Mouse (Mus musculus) ovary, postnatal 10 days (tissue): ENCODE results near the gene Sugp2.

Experiments
- DNase-seq: peaks from one replicate; pipeline ENCODE4 v3.0.0; 2022; ENCODE audit warnings: low spot score

The Sugp2 gene

DNA sequence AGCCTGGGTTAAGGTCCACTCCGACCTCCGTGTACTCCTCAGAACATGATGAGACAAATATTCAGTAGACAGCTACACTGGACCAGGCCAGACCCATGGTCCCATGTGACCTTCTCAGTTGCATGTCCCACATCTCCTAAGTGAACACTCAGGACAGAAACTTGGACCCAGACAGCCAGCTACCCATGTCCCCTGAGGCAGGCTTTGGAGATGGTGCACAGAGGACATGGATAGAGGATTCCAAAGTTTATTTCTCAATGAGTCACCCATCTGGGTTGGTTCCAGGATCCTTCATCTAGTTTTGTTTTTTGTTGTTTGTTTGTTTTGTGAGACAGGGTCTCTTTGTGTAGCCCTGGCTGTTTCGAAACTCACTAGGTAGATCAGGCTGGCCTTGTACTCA is 13.1 kb upstream of the Sugp2 start:
- no peak for DNase-seq

- no peak for DNase-seq
Observed at GRCm38 (mm10) chr8:70222041-70222440, 12.0 kb upstream of the Sugp2 start.

GRCm38 (mm10) chr8:70223341-70223740 is 10.7 kb upstream of the Sugp2 start:
- DNase-seq = peak; percentile 36

DNA sequence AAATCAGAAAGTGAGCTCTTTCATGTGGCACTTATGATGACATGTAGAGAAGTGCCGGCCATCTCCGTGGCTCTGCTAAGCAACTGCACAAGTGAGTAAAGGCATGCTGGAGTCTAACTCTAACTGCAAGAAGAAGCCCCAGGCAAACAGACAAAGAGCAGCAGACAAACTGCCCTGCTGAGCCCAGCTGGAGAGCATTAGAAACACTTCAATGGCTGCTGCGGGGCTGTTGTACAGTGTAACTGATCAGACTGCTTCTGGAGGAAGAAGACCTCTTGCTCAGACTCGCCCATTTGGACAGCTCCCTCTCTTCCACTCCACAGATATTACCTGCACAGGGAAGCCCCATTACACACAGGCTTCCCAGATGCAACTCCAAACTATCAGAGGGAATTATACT is 6.0 kb upstream of the Sugp2 start:
- no peak for DNase-seq

DNA sequence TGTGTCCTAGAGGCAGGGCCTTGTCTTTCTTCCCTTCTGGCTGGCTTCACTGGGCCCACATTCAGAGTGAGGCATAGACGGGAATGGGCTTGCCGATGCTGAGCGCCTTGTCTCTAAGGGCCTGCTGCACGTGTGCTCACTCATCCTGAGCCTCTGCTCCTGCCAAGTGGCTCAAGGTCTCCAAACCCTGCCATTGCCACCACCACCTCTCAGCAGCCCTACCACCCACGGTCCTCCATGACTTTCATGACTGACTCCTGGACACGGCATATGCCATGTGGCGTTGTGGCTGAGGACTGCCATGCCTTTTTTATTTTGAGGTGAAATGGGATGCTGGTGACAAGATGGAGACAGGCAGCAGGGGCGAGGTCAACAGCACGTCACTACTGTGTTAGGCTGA is 3.2 kb upstream of the Sugp2 start:
- DNase-seq = no peak

DNA sequence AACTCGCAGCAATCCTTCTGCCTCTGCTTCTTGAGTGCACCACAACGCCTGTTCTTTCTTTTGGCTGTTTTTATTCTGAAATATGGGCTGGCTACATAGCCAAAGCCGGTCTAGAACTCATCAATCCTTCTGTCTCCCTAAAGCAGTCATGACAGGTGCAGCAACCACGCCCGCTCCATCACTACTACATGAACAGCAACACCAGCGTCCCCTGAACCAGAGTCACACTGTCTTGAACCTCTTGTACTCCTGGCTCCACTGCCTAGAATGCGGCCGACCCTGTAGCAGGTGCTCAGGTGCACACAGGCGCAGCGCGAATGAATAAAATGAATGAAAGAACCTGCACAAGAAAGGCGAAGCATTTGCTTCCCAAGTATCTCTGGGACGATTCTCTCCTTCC is 420 bp upstream of the Sugp2 start:
- DNase-seq = no peak

DNA sequence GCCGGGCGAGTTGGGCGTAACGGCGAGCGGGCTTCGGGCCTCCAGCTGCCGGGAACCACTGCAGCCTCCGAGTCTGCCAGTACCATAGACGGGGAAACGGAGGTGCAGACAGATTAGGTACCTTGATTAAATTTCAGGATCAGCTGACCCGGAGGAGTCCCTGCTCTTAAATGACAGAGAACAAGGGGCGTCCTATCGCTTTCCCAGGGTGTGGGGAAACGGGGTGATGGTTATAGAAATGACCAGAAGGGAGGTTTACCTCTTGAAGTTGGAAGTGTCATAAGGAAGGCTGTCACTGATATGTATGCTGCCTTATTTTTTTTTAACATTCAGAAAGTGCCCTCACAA is 729 bp downstream of the Sugp2 start:
- no peak for DNase-seq

GRCm38 (mm10) chr8:70237842-70238241 is 3.8 kb downstream of the Sugp2 start:
- no peak for DNase-seq

DNA sequence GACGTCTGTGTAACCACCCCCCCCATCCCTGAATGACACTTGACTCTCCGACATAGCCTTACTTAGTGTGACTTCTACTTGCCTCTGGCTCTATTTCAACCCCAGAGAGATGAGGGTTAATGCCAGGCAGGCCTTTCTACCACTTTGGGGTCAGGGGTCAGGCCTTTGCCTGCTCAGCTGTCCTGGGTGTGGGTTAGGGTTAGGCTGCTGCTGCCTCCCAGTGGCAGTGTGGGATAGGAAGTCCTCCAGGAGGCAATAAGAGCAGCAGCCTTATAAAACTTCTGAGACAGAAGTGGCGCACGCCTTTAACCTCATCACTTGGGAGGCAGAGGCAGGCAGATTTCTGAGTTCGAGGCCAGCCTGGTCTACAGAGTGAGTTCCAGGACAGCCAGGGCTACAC is 6.6 kb downstream of the Sugp2 start:
- DNase-seq = no peak

DNA sequence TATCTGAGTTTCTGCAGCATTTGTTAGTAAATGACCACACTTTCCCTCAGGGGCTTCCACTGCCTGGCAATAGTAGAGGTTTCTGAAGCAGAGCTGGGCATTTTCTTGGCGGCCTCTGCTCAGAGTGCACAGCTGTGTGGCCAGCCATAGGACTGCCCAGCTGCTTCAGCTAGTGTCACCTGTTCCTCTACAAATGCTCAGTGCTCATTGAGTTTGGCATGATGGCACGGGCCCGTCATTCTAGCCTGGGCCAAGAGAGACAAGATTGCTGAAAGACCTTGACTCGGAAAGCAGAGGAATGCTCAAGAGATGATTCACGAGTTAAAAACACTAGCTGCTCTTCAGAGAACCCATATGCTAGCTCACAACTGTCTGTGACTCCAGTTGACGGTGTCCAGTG is 12.6 kb downstream of the Sugp2 start:
- no peak for DNase-seq

DNA sequence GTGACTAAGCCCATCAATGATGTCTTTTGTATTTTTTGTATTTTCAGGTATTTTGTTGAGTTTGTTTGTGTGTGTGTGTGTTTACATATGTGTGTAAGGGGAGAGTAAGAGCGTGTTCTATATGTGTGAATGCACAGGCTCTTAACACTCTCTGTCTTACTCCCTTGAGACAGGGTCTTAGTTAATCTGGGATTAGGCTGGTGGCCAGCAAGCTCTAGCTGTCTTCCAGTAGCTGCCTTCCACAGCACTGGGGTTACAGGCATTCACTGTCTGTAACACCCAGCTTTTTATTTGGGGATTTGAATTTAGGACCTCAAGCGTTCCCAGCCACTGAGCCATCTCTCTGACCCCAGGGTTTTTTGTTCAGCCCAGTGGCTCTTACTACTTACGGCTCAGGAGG is 13.8 kb downstream of the Sugp2 start:
- no peak for DNase-seq

GRCm38 (mm10) chr8:70254628-70255027 is 20.6 kb downstream of the Sugp2 start:
- DNase-seq = no peak

DNA sequence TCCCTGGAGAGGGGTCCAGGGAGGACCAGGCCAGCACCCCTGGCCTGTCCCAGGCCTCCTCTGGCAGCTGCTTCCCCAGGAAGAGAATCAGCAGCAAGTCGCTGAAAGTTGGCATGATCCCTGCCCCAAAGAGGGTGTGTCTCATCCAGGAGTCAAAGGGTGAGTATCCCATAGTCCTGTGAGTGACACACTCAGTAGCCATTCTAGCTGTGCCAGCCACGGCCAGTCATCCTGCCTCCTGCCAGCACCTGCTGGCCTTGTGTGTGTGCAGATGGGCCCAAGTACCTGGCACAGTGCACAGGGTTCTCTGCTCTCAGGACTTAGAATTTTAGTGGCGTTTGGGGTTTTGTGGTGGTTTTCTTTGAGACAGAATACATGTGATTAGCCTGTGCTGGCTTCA is 23.4 kb downstream of the Sugp2 start:
- no peak for DNase-seq

DNA sequence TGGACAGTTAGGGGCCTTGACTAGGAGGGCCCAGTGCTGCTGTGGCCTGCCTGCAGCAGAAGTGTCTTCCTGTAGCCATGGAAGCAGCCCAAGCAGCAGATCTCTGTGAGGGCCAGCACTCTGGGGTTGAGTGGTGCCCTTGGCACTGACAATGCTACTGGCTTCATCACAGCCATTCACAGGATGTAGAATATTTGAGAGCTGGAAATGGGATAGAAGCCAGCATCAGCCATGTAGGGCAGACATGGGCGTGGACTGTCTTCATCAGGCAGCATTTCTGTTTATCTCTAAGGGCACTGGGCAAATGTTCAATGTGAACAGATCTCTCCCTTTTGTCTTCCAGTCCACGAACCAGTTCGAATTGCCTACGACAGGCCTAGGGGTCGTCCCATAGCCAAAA is 24.6 kb downstream of the Sugp2 start:
- DNase-seq = no peak

- no peak for DNase-seq
Observed at GRCm38 (mm10) chr8:70259043-70259442, 25.0 kb downstream of the Sugp2 start.

DNA sequence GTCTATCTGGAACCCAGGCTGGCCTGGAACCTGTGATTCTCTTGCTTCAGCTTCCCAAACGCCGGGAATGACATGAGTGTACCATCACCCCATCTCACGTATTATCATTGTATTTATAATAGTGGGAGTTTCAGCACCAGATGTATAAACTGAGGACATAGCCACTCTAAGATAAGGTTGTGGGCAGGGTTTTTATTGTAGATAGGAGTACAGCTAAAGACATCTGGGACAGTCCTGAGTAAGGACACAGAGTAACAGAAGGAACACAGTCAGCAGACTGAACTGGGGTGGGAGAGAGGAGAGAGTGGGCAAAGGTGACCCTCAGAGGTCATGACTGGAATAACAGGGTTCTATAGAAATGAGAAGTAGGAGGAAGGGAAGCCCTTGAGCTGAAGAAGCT is 33.6 kb downstream of the Sugp2 start:
- DNase-seq = no peak

GRCm38 (mm10) chr8:70268311-70268710 is 34.3 kb downstream of the Sugp2 start:
- no peak for DNase-seq

GRCm38 (mm10) chr8:70268799-70269565 is 35.0 kb downstream of the Sugp2 start:
- no peak for DNase-seq

GRCm38 (mm10) chr8:70272949-70273348 is 38.9 kb downstream of the Sugp2 start:
- DNase-seq = no peak

DNA sequence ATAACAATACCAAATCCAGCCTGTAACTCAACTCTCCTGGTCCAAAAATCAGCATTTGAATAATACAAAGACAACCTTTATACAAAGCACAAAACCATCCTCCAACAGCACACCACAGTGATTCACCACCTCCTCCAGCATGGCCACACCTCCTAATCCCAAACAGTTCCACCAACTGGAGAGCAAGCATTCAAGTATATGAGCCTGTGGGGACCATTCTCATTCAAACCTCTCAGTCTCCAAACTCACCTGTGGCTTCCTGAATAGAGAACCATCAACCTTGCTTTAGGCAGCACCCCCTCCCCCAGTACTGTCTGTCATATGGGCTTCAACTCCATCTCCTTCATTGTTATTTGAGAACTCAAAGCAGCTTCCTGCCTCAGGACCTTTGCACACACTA is 40.3 kb downstream of the Sugp2 start:
- no peak for DNase-seq

DNA sequence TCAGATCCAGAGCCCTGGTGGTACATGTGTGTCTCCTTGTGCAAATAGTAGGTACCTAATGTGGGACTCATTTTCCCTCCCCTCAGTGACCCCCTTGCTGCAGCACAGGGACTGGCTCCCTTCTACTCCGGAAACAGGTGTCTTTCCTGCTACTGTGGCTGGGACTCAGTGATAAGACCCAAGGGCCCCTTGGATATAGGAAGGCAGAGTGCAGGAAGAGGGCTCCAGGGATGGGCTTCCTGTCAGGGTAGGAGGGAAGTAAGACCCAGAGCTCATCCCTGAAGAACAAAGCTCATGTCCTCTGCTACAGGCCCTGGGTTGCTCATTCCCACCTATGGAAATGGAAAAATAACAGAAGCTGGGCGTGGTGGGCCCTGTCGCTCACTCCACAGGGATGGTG is 42.5 kb downstream of the Sugp2 start:
- no peak for DNase-seq

DNA sequence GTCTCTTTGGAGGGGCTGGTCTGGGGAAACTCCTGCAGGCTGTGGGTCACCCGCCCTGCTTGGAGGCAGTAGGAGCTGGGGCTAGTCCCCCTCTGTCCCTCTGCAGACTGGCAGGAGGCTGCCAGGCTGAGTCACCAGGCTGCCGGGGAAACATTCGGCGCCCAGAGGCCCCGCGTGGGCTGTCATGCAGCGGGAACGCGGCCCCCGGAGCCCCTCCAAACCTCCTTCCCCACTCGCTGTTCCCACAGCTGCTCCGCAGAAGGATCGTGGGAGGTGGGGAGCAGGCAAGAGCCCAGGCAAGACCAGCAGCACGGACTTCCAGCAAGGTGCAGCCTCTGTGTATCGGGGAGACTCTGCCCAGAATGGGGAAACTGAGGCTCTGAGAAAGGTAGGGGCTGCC is 44.1 kb downstream of the Sugp2 start:
- DNase-seq = no peak

DNA sequence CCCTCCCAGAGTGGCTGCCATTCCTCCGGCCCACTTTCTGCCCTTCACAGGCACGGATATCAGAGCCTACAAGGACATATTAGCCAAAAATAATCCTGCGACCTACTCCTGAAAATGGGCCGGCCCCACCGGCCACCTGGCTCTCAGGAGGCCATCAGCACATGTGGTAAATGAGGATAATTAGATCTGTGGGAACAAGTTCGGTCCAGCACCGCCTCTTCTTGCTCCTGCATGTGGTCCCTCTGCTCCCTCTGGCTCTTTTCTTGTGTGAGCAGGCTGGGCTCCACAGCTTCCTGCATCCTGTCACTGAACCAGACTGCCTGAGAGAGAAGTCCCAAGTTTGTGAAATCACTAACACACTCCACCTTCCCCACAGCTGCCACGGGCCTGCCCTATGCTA is 45.2 kb downstream of the Sugp2 start:
- no peak for DNase-seq

DNA sequence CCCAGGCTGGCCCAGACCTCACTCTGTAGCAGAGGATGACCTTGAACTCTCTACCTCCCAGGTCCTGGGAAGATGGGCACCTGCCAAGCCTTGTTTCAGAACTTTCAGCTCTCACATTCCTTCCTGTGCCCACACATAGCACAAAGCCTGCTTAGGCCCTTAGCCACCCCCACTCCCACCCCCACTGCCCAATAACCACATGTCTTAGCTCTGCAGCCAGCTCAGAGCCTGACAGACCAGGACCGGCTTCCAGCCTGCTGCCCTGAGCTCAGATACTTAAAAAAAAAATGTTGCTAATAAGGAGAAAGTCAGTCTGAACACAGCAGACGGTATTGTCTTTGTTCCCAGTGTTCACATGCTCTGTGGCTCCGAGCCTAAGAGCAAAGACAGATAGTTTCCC is 47.0 kb downstream of the Sugp2 start:
- DNase-seq = no peak
